Mouse (Mus musculus): ENCODE results near the gene Pip5k1c. TPM values are rescaled to one million over a fixed set of nuclear protein-coding genes. Genes with fewer than 3 reads are reported as not detected.

Pip5k1c gene
- polyA plus RNA-seq, 1 experiment from 2014 or later = 73.1 TPM

DNA sequence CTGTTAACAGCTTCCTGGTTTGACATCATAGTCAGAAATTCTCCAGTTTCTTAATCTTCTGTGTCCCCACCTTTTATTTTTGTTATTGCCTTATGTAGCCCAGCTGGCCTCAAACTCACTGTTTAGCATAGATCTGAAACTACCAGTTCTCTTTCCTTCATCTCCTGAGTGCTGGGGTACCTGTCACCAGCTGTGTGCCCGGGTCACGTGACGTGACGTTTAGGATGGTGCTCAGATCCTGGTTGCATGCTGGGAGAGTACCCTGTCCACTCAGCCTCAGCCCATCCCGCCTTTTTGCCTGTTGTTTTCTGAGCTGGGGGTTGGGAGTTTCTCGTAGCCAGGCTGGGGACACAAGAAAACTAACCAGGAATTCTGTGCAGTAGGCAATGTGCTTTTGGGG, 4.5 kb downstream of the Pip5k1c start:
- Histone ChIP-seq H3K27ac (no peak overlapping the region), H3K4me2 (no peak overlapping the region), H3K9me3 (replicated peaks) (no peaks in the 10 kb centered on the region), H3K9ac (no peak overlapping the region), H3K36me3 (ENCODE audit: poor library complexity, severe bottlenecking) (peaks cover 14% of the 10 kb centered on the region), H3K4me1 (peaks cover 33% of the 10 kb centered on the region), H3K27me3 (no peaks in the 10 kb centered on the region), H3K4me3 (no peak overlapping the region)
- ATAC-seq = no peak
- 83% methylated on average over 6 of the region's 6 CpGs for WGBS

DNA sequence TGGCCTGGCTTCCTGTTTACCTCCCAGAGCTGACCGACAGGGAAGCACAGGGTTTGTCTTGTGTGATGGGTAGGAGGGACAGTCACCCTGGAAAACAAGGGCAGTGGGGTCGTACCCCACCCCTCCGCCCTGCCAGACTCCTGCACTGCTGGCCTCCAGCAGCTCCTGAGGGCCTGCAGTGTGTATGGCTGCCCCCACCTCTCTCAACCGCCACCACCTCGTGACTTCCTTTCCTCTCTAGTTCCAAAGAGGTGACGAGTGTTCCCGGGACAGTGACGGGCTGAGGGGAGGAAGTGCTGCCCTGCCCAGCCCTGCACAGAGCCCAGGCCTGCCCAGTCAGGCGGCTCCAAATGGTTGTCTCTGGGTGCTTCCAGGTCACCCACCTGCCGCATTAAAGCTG, 5.1 kb downstream of the Pip5k1c start:
- peaks cover 14% of the 10 kb centered on the region for H3K36me3 ChIP-seq (ENCODE audit: poor library complexity, severe bottlenecking)
- H3K4me1 ChIP-seq = peaks cover 39% of the 10 kb centered on the region
- WGBS = 80% methylated on average over 10 of the region's 10 CpGs
- ATAC-seq = no peak
- no peak overlapping the region for H3K4me3 ChIP-seq
- no peak overlapping the region for H3K27ac ChIP-seq
- no peaks in the 10 kb centered on the region for H3K27me3 ChIP-seq
- H3K4me2 ChIP-seq = no peak overlapping the region
- no peak overlapping the region for H3K9ac ChIP-seq
- H3K9me3 ChIP-seq (replicated peaks) = no peaks in the 10 kb centered on the region

DNA sequence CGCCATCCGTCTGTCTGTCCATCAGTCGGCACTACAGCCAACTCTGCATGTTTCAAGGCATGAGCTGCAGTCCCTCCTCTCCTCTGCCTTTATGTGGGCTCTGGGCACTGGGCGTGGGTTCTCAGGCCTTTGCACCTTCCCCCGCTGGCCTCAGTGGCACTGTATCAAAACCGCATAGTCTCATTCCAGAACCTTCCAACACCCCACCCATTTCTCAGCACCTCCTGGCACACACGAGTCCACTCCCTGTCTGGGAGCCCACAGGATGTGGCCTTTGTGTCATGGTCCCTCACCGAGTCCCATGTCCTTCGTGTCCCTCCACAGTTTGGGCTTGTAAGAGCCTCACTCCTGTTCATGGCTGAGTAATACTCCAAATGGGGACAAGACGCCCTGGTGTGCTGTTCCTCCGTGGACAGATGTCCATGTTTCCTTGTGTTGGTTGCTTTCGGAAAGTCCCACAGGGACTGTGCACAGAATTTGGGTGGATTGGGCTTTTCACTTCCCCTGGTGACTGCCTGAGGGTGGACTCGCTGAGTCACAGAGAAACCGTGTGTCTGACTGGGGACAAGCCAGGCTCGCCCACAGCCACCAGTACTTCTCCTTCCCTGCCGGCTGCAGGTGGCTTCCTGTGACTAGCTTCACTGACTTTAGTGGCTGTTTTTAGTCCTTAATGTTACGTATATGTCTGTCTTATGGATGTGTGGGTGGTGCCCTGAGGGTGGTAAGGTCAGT, 5.8 kb downstream of the Pip5k1c start:
- Histone ChIP-seq H3K9ac (no peak overlapping the region), H3K27me3 (no peaks in the 10 kb centered on the region), H3K27ac (no peak overlapping the region), H3K9me3 (replicated peaks) (no peaks in the 10 kb centered on the region), H3K36me3 (ENCODE audit: poor library complexity, severe bottlenecking) (peaks cover 14% of the 10 kb centered on the region), H3K4me1 (peaks cover 44% of the 10 kb centered on the region), H3K4me3 (no peak overlapping the region), H3K4me2 (no peak overlapping the region)
- WGBS = 96% methylated on average over 17 of the region's 17 CpGs
- no peak for ATAC-seq

DNA sequence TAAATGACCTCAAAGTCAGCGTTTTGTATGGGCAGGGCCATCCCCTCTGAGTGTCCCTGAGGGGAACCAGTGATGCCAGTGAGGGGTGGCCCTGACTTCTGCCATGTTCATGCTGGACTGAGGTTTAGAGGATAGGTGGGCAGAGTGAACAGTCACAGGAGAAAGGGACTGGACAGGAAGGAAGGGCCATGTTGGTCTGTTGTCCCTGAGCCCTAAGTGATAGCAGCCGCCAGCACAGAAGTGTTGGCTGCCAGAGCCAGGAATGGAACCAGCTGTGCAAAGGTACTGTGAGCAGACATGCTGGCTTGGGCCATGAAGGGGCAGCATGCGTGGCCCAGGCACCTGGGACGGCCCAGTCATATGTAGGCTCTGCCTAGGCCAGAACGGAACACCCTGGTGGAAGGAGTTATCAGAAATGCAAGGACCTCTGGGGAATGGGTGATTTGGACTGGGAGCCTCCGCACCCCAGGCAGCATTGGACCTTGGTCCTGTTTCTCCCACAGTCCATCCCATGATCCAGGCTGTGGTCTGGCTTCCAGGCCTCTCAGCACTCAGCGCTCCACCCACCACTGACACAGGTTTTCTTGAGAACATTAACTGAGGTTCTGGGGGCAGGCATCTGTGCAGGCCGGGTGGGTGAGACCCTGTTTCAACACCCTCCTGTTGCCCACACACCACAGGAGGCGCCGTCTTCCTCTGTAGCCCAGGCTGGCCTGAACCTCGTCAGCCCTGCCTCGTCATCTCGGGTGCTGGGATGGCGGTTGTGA, 7.0 kb downstream of the Pip5k1c start:
- no peaks in the 10 kb centered on the region for H3K27me3 ChIP-seq
- WGBS = 92% methylated on average over 14 of the region's 14 CpGs
- H3K36me3 ChIP-seq (ENCODE audit: poor library complexity, severe bottlenecking) = peaks cover 14% of the 10 kb centered on the region
- H3K27ac ChIP-seq = no peak overlapping the region
- H3K4me3 ChIP-seq = no peak overlapping the region
- H3K4me1 ChIP-seq = peaks cover 31% of the 10 kb centered on the region
- H3K9me3 ChIP-seq (replicated peaks) = no peaks in the 10 kb centered on the region
- ATAC-seq = no peak
- H3K4me2 ChIP-seq = no peak overlapping the region
- H3K9ac ChIP-seq = no peak overlapping the region

DNA sequence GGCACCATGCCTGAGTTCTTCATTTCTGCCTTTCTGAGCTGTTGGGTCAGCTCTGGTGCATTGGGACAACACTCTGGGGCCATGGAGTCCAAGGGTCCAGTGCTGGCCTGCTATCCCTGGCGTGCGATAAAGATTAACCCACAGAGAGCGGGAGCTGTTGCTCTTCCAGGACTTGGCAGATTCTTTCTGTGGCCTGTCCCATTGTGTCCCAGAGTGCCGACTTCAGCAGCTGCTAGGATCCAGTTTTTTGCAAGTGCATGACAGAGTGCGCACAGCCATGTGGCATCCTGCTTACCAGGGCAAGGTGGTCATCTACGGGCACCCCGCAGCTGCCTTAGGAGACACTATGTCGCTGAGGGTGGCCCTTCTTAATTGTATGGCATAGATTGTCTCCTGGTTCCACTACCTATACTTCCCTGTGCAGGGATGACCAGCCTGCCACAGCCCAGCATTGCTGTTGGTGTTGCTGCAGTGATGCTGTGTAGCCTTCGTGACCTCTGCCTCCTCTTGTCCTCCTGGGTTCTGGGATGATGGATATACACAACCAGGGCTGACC, 7.7 kb downstream of the Pip5k1c start:
- no peak overlapping the region for H3K4me2 ChIP-seq
- H3K27ac ChIP-seq = no peak overlapping the region
- H3K9me3 ChIP-seq (replicated peaks) = no peaks in the 10 kb centered on the region
- peaks cover 10% of the 10 kb centered on the region for H3K36me3 ChIP-seq (ENCODE audit: poor library complexity, severe bottlenecking)
- peaks cover 25% of the 10 kb centered on the region for H3K4me1 ChIP-seq
- no peak overlapping the region for H3K4me3 ChIP-seq
- no peak for ATAC-seq
- H3K27me3 ChIP-seq = no peaks in the 10 kb centered on the region
- H3K9ac ChIP-seq = no peak overlapping the region
- 87% methylated on average over 9 of the region's 9 CpGs for WGBS

DNA sequence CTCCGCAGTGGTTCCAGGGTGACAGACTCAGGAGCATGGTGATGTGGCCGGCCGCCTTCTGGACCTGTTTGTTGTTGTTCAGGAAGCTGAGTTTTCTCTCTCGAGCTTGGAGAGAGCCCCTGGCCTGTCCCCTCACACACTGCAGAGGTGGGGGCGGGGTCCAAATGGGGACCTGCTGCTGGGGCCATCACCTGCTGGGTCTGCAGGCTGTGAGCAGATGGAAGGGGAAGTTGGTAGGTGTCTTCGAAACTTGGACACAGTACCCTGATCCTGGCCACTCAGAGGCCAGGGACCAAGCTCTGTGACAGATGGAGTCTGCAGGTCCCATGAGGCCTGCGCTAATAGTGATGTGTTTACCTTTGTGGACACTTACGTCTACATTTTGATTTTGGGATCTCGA, 8.6 kb downstream of the Pip5k1c start:
- H3K27ac ChIP-seq = no peak overlapping the region
- peaks cover 20% of the 10 kb centered on the region for H3K4me1 ChIP-seq
- WGBS = 89% methylated on average over 9 of the region's 9 CpGs

DNA sequence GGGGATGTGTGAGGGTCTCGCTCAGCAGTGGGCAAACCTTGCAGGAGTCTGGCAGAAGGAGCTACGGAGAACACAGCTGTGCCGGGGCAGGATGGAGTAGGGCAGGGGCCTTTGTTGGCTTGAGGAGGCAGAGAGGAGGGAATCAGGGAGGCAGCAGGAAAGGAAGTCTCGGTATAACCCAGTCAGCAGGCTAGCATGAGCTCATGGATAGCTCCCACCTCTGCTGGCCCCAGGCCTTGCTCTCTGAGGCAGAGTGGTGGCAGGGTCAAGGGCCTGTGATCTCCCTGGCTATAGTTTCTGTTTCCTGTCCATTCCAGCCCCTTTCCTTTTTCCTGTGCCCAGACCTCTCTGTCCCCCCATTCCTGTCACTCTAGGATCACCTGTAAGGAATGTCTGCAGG, 9.5 kb downstream of the Pip5k1c start:
- no peaks in the 10 kb centered on the region for H3K9me3 ChIP-seq (replicated peaks)
- WGBS = 78% methylated on average over 4 of the region's 4 CpGs
- no peak for ATAC-seq
- H3K4me3 ChIP-seq = no peak overlapping the region
- H3K36me3 ChIP-seq (ENCODE audit: poor library complexity, severe bottlenecking) = peaks cover 22% of the 10 kb centered on the region
- H3K9ac ChIP-seq = peak overlapping the region; percentile 50
- H3K4me2 ChIP-seq = no peak overlapping the region
- peak overlapping the region; percentile 25; the same call in 1 of the 2 replicates for H3K27ac ChIP-seq
- no peaks in the 10 kb centered on the region for H3K27me3 ChIP-seq
- peaks cover 16% of the 10 kb centered on the region for H3K4me1 ChIP-seq

More for the DNA sequence above, 8.6 kb downstream of the Pip5k1c start:
- H3K4me2 ChIP-seq = no peak overlapping the region
- H3K27me3 ChIP-seq = no peaks in the 10 kb centered on the region
- no peak overlapping the region for H3K4me3 ChIP-seq
- H3K9ac ChIP-seq = no peak overlapping the region
- peaks cover 16% of the 10 kb centered on the region for H3K36me3 ChIP-seq (ENCODE audit: poor library complexity, severe bottlenecking)
- ATAC-seq = no peak
- H3K9me3 ChIP-seq (replicated peaks) = no peaks in the 10 kb centered on the region

DNA sequence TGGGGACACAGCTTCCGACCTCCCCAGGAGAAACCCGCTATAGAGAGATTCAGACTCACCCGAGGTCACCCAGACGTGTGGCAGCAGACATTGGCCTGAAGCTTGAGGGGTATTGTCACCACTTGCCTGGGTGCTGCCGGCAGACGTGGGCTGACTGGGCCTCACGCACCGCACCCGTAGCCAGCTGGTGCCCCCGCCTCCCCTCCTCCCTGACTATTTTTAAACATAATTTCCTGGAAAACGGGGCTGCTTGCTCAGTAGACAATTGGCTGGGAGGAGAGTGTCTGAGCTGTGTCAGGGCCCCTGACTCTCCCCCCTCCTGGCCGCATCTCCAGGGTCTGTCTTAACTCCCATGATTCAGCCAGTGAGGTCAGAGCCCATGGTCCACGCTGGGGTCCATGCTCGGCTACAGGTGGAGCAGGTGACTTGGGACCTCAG, 10.0 kb downstream of the Pip5k1c start:
- no peak for ATAC-seq
- 71% methylated on average over 14 of the region's 14 CpGs for WGBS
- Histone ChIP-seq H3K4me3 (no peak overlapping the region), H3K9ac (peak overlapping the region; percentile 26; the same call in 1 of the 2 replicates), H3K4me2 (no peak overlapping the region), H3K36me3 (ENCODE audit: poor library complexity, severe bottlenecking) (peaks cover 28% of the 10 kb centered on the region), H3K9me3 (replicated peaks) (no peaks in the 10 kb centered on the region), H3K27ac (peak overlapping the region; percentile 35; the same call in 1 of the 2 replicates), H3K27me3 (no peaks in the 10 kb centered on the region), H3K4me1 (peaks cover 16% of the 10 kb centered on the region)

DNA sequence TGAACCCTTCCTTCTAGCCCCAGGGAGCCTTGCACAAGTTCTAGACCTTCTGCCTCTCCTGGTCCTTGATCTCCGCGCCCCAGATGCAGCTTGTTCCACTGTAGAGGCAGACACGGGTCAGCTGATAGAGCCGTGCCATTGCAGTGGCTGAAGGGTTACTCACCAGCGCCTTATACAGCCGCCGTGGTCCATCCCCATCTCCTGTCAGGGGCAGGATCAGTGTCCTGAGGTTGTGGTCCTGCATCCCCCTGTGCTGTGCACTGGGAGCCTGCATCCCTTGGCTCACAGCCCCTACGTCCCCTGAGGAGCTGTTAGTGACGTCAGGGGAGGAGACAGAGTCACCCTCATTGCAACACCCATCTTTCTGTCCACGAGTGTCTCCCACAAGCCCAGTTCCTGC, 10.5 kb downstream of the Pip5k1c start:
- Histone ChIP-seq H3K27ac (peak overlapping the region; percentile 35; the same call in 1 of the 2 replicates), H3K36me3 (ENCODE audit: poor library complexity, severe bottlenecking) (peaks cover 29% of the 10 kb centered on the region), H3K4me1 (peaks cover 16% of the 10 kb centered on the region), H3K27me3 (no peaks in the 10 kb centered on the region), H3K9me3 (replicated peaks) (no peaks in the 10 kb centered on the region), H3K9ac (no peak overlapping the region), H3K4me3 (no peak overlapping the region), H3K4me2 (no peak overlapping the region)
- ATAC-seq = no peak
- WGBS = 78% methylated on average over 10 of the region's 10 CpGs

DNA sequence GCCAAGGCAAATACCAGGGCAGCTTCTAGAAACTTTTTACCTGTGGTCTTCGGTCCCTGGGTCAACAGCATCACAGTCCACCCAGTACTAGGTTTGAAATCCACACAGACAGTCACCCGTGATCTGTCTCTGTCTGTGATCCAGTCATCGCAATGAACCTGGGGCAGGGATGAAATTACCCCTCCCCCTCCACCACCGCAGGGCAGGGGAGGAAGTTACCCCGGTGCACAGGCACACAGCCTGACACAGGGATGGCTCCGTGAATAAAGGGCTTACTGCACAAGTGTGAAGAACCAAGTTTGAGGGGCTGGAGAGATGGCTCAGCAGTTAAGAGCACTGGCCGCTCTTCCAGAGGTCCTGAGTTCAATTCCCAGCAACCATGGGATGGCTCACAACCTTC, 11.0 kb downstream of the Pip5k1c start:
- ATAC-seq = no peak
- Histone ChIP-seq H3K9ac (no peak overlapping the region), H3K27me3 (no peaks in the 10 kb centered on the region), H3K4me1 (peaks cover 16% of the 10 kb centered on the region), H3K27ac (no peak overlapping the region), H3K4me3 (no peak overlapping the region), H3K9me3 (replicated peaks) (no peaks in the 10 kb centered on the region), H3K36me3 (ENCODE audit: poor library complexity, severe bottlenecking) (peaks cover 33% of the 10 kb centered on the region), H3K4me2 (no peak overlapping the region)
- WGBS = 87% methylated on average over 7 of the region's 7 CpGs

DNA sequence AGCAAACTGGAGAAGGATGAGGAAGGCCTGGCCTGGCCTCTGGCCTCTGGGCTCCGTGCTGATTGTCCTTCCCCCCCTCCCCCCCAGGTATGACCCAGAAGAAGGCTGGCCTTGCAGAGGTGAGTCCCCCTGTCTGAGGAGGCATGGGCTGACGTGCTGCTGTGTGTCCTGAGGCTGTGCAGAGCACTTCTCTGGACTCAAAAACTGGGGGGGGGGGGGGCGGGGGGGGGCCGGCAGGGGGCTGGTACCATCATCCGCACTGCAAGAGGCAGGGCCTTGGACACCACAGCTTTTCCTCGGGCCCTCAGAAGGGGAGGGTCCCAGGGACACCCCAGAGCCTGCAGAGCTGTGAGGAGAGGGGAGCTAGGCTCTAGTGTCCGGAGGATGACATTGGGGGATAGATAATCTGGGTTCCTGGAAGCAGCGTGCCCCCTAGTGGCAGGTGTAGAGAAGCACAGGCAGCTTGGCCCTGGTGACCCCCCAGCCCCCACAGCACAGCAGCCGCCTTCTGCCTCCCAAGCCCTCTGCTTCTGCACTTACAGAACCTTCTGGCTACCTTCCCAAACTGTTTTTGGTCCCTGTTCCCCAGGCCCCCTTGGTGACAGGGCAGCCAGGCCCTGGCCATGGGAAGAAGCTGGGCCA, 12.0 kb downstream of the Pip5k1c start:
- H3K9ac ChIP-seq = no peak overlapping the region
- no peak overlapping the region for H3K4me2 ChIP-seq
- ATAC-seq = 0 out of 2 replicates have a peak, but pooled peaks have one; percentile 41
- no peak overlapping the region for H3K4me3 ChIP-seq
- H3K9me3 ChIP-seq (replicated peaks) = no peaks in the 10 kb centered on the region
- H3K27me3 ChIP-seq = no peaks in the 10 kb centered on the region
- H3K4me1 ChIP-seq = peaks cover 16% of the 10 kb centered on the region
- peaks cover 43% of the 10 kb centered on the region for H3K36me3 ChIP-seq (ENCODE audit: poor library complexity, severe bottlenecking)
- no peak overlapping the region for H3K27ac ChIP-seq
- WGBS = 27% methylated on average over 7 of the region's 9 CpGs

DNA sequence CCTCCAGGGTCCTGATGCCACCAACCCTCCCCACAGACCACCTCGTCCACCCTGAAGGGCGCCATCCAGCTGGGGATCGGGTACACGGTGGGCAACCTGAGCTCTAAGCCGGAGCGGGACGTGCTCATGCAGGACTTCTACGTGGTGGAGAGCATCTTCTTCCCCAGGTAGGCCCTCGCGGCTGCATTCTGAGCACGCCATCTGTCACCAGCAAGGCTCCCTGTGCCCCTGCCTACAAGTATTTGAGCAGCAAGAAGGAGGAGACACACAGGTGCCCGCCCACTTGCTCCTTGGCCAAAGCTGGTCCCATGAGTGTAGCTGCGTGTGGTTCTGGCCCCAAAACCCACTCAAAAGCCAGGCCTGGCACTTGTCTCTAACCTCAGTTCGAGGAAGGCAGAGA, 12.9 kb downstream of the Pip5k1c start:
- no peak overlapping the region for H3K4me3 ChIP-seq
- WGBS = 94% methylated on average over 14 of the region's 14 CpGs
- peaks cover 16% of the 10 kb centered on the region for H3K4me1 ChIP-seq
- H3K36me3 ChIP-seq (ENCODE audit: poor library complexity, severe bottlenecking) = peaks cover 52% of the 10 kb centered on the region
- H3K9me3 ChIP-seq (replicated peaks) = no peaks in the 10 kb centered on the region
- ATAC-seq = no peak
- no peaks in the 10 kb centered on the region for H3K27me3 ChIP-seq
- H3K9ac ChIP-seq = no peak overlapping the region
- H3K27ac ChIP-seq = no peak overlapping the region
- no peak overlapping the region for H3K4me2 ChIP-seq
